Mouse (Mus musculus) NIH3T3 (cell line): ENCODE measurements around the gene Mrpl23.

Experiments
- DNase-seq: peaks from one replicate; pipeline ENCODE4 v3.0.0-alpha.2; 2012; ENCODE audit warnings: low read depth

Mrpl23 gene

GRCm38 (mm10) chr7:142574155-142574660, 41.7 kb downstream of the Mrpl23 start:
- no peak for DNase-seq

GRCm38 (mm10) chr7:142574826-142575351, 42.4 kb downstream of the Mrpl23 start:
- DNase-seq, result no peak

- no peak for DNase-seq
These were observed 43.0 kb downstream of the Mrpl23 start for GRCm38 (mm10) chr7:142575491-142575890.

- DNase-seq, result no peak
These were observed 43.5 kb downstream of the Mrpl23 start for GRCm38 (mm10) chr7:142575971-142576370.

GRCm38 (mm10) chr7:142576472-142577326, 44.2 kb downstream of the Mrpl23 start:
- DNase-seq, result no peak

GRCm38 (mm10) chr7:142577806-142578423, 45.4 kb downstream of the Mrpl23 start:
- peak; percentile 17 for DNase-seq

- no peak for DNase-seq
These were observed 46.6 kb downstream of the Mrpl23 start for GRCm38 (mm10) chr7:142579069-142579468.

GRCm38 (mm10) chr7:142580121-142580879, 47.8 kb downstream of the Mrpl23 start:
- peak; percentile 45 for DNase-seq

GRCm38 (mm10) chr7:142581186-142581585, 48.7 kb downstream of the Mrpl23 start:
- no peak for DNase-seq

GRCm38 (mm10) chr7:142581656-142582228, 49.3 kb downstream of the Mrpl23 start:
- DNase-seq, result peak; percentile 42

GRCm38 (mm10) chr7:142584882-142585281, 52.4 kb downstream of the Mrpl23 start:
- DNase-seq, result no peak

GRCm38 (mm10) chr7:142585890-142586289, 53.4 kb downstream of the Mrpl23 start:
- no peak for DNase-seq

GRCm38 (mm10) chr7:142588282-142588941, 55.9 kb downstream of the Mrpl23 start:
- DNase-seq, result no peak
